Mouse (Mus musculus) heart, embryonic 10.5 days (tissue): ENCODE measurements around the gene Zzef1. TPM values are rescaled to one million over a fixed set of nuclear protein-coding genes. Genes with fewer than 3 reads are reported as not detected.

Source experiments
- DNase-seq: peaks from one replicate; pipeline ENCODE4 v3.0.0-alpha.2; 2017; ENCODE audit warnings: low spot score
- H3K27ac ChIP-seq: fragments of 300-500 bp; sonication (generic); 2 replicates; pipeline ENCODE4 v1.5.1; 2016; ENCODE audit warnings: mild to moderate bottlenecking
- H3K27me3 ChIP-seq: fragments of 300-500 bp; sonication (generic); 2 replicates; pipeline ENCODE4 v1.6.1; 2016; ENCODE audit warnings: mild to moderate bottlenecking; ENCODE audit not compliant: poor library complexity, insufficient read depth, severe bottlenecking
- H3K36me3 ChIP-seq: fragments of 300-500 bp; sonication (generic); 2 replicates; pipeline ENCODE4 v1.6.1; 2016; ENCODE audit warnings: mild to moderate bottlenecking, moderate library complexity
- H3K4me1 ChIP-seq: fragments of 300-500 bp; sonication (generic); 2 replicates; pipeline ENCODE4 v1.6.1; 2016; ENCODE audit warnings: mild to moderate bottlenecking
- H3K4me3 ChIP-seq: fragments of 300-500 bp; sonication (generic); 2 replicates; pipeline ENCODE4 v1.5.1; 2016; ENCODE audit warnings: mild to moderate bottlenecking, moderate library complexity
- H3K9me3 ChIP-seq: fragments of 300-500 bp; sonication (generic); 2 replicates; pipeline ENCODE4 v1.6.1; 2016; ENCODE audit warnings: mild to moderate bottlenecking, moderate library complexity
- WGBS: fragments of 180-500 bp; shearing (Covaris S2); methylation state at CpG from one replicate; pipeline ENCODE4 v1.1.7; 2016; 5-methylcytosine and 5-hydroxymethylcytosine counted together
- polyA plus RNA-seq: library from polyadenylated mRNA; unstranded; fragments of >200 nt; fragmentation: Nextera tagmentation; extraction: Ambion mirVana; gene quantifications from 2 replicates; pipeline ENCODE4 v1.2.1, GENCODE M21; 2016

The Zzef1 gene
- polyA plus RNA-seq, 1 experiment from 2014 or later, result 6.8 TPM

DNA sequence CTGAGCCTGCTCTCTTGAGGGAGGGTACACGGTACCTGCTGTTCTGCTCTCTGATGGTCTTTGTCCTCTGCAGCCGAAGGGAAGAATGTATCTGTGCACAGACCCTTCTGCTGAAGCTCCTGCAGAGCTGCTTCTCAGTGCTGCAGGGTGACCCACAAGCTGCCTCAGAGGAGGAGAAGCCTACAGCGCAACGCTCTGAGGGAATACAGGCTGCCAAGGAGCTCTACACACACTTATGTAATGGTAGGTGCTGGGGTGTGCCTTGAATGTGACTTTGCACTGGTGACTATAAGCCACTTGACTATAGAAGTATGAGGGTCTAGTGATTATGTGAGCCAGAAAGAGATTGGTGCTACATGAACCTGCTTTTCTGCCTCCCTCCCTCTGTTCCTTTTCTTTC lies 57.1 kb downstream of the Zzef1 start:
- DNase-seq, result peak; percentile 42
- Histone ChIP-seq H3K4me3 (no peak overlapping the region), H3K36me3 (peaks cover 66% of the 10 kb centered on the region), H3K27me3 (no peaks in the 10 kb centered on the region), H3K9me3 (no peaks in the 10 kb centered on the region), H3K4me1 (no peaks in the 10 kb centered on the region), H3K27ac (no peak overlapping the region)
- WGBS, result 90% methylated on average over 4 of the region's 4 CpGs

GRCm38 (mm10) chr11:72854251-72854650 lies 58.2 kb downstream of the Zzef1 start:
- Histone ChIP-seq H3K36me3 (peaks cover 59% of the 10 kb centered on the region), H3K4me3 (no peak overlapping the region), H3K27ac (no peak overlapping the region), H3K4me1 (no peaks in the 10 kb centered on the region), H3K27me3 (no peaks in the 10 kb centered on the region), H3K9me3 (no peaks in the 10 kb centered on the region)
- peak; percentile 47 for DNase-seq
- WGBS, result 80% methylated on average over 3 of the region's 3 CpGs

- Histone ChIP-seq H3K27me3 (no peaks in the 10 kb centered on the region), H3K36me3 (peaks cover 63% of the 10 kb centered on the region), H3K4me3 (no peak overlapping the region), H3K9me3 (no peaks in the 10 kb centered on the region), H3K4me1 (no peaks in the 10 kb centered on the region), H3K27ac (no peak overlapping the region)
- 71% methylated on average over 2 of the region's 2 CpGs for WGBS
- DNase-seq, result peak; percentile 38
These were observed 60.7 kb downstream of the Zzef1 start for GRCm38 (mm10) chr11:72856764-72857163.

- Histone ChIP-seq H3K36me3 (peaks cover 51% of the 10 kb centered on the region), H3K9me3 (no peaks in the 10 kb centered on the region), H3K4me1 (no peaks in the 10 kb centered on the region), H3K27ac (no peak overlapping the region), H3K27me3 (no peaks in the 10 kb centered on the region), H3K4me3 (no peak overlapping the region)
- 83% methylated on average over 3 of the region's 3 CpGs for WGBS
- DNase-seq, result no peak
These were observed 65.2 kb downstream of the Zzef1 start for GRCm38 (mm10) chr11:72861236-72861635.

GRCm38 (mm10) chr11:72866446-72866845 lies 70.4 kb downstream of the Zzef1 start:
- Histone ChIP-seq H3K36me3 (peaks cover 54% of the 10 kb centered on the region), H3K4me3 (no peak overlapping the region), H3K27me3 (no peaks in the 10 kb centered on the region), H3K4me1 (no peaks in the 10 kb centered on the region), H3K9me3 (no peaks in the 10 kb centered on the region), H3K27ac (no peak overlapping the region)
- WGBS, result 91% methylated on average over 7 of the region's 7 CpGs
- no peak for DNase-seq

DNA sequence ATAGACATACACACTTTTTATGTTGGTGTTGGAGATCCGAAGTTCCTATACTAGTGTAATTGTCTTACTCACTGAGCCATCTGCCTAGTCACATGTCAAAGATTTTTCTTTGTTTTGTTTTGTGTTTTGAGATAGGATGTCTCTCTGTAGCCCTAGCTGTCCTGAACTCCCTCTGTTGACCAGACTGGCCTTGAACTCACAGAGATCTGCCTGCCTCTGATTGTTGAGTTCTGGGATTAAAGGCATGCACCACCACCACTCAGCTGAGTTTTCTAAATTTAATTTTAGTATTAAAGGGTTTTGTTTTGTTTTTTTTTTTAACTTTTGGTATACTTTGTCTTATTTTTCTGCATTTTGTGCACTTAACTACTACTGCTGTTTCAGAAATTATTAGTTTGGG lies 76.0 kb downstream of the Zzef1 start:
- H3K9me3 ChIP-seq, result no peaks in the 10 kb centered on the region
- 91% methylated on average over 1 of the region's 1 CpGs for WGBS
- no peak overlapping the region for H3K27ac ChIP-seq
- H3K27me3 ChIP-seq, result no peaks in the 10 kb centered on the region
- DNase-seq, result no peak
- peaks cover 54% of the 10 kb centered on the region for H3K36me3 ChIP-seq
- H3K4me3 ChIP-seq, result no peak overlapping the region
- no peaks in the 10 kb centered on the region for H3K4me1 ChIP-seq

DNA sequence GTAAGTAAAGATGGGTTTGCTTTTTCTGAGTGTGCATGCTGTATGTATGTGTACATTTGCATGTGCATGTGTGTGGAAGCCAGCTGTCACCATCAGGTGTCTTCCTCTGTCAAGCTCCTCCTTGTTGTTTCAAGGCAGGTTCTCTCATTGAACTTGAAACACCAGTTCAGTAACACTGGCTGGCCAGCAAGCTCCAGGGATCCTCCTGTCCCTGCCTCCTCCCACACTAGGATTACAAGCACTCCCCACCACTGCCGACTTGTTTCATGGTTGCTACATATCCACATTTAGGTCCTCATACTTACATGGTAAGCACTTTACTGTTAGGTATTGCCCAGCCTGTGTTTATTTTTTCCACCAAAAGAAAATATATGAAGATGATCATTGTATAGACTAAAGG lies 96.6 kb downstream of the Zzef1 start:
- WGBS, result 90% methylated on average over 1 of the region's 1 CpGs
- H3K4me3 ChIP-seq, result no peak overlapping the region
- peaks cover 57% of the 10 kb centered on the region for H3K36me3 ChIP-seq
- DNase-seq, result no peak
- H3K27me3 ChIP-seq, result no peaks in the 10 kb centered on the region
- no peaks in the 10 kb centered on the region for H3K9me3 ChIP-seq
- H3K4me1 ChIP-seq, result no peaks in the 10 kb centered on the region
- no peak overlapping the region for H3K27ac ChIP-seq

GRCm38 (mm10) chr11:72908391-72908790 lies 112.4 kb downstream of the Zzef1 start:
- no peak overlapping the region for H3K27ac ChIP-seq
- H3K9me3 ChIP-seq, result no peaks in the 10 kb centered on the region
- no peaks in the 10 kb centered on the region for H3K27me3 ChIP-seq
- no peak overlapping the region for H3K4me3 ChIP-seq
- no peak for DNase-seq
- H3K4me1 ChIP-seq, result peaks cover 7% of the 10 kb centered on the region; the same call in 1 of the 2 replicates
- WGBS, result 86% methylated on average over 4 of the region's 4 CpGs
- peaks cover 69% of the 10 kb centered on the region for H3K36me3 ChIP-seq

DNA sequence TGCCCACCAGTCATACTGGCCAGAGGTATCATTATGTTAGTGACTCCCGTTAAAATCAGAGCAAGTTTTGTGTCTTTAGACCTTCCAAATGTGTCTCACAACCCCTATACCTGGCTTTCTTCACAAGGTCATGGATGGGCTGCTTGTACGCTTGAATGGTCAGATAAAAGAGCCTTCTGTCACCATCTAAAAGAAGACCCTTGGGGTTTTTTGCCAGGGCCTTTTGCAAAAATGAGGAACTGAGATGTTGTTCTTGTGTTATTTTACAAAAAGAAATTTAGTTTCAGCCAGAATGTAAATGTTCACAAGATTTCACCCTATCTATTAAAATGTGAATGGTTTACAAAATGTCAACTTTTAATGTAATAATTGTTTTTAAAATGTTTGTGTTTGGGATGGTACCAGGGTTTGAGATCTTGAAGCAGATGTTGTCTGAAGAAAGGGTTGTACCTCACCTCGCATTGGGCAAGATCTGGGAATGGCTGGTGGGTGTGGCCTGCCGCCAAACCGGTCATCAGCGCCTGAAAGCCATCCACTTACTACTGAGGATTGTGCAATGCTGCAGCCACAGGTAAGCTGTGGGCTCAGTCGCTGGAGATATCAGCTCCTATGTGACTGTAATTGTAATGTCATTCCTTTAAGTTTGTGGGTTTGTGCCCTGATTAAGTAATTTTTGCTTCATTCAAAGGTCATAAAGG lies 121.4 kb downstream of the Zzef1 start:
- H3K27ac ChIP-seq, result no peak overlapping the region
- H3K27me3 ChIP-seq, result no peaks in the 10 kb centered on the region
- peaks cover 73% of the 10 kb centered on the region for H3K36me3 ChIP-seq
- DNase-seq, result no peak
- no peak overlapping the region for H3K4me3 ChIP-seq
- H3K9me3 ChIP-seq, result no peaks in the 10 kb centered on the region
- H3K4me1 ChIP-seq, result peaks cover 10% of the 10 kb centered on the region; the same call in 1 of the 2 replicates
- 77% methylated on average over 7 of the region's 7 CpGs for WGBS

DNA sequence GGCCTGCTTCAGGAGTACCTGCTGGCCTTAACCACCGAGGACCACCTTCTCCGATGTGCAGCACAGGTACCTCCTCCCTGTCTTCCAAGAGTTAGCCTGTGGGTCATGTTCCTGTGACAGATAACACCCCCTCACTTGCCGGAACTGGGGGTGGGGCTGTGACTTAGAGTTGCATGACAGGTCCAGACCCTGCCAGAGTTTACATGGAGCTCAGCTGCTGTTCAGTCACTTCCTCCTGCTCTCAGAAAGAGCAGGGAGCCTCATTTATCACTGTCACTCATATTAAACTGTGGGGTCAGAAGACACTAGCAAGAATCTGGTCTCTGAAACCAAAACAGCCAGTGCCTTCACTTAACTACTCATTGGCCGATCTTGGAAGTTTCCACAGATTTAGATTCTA lies 127.1 kb downstream of the Zzef1 start:
- peaks cover 36% of the 10 kb centered on the region for H3K36me3 ChIP-seq
- no peak for DNase-seq

GRCm38 (mm10) chr11:72924458-72924857 lies 128.4 kb downstream of the Zzef1 start:
- 34% methylated on average over 1 of the region's 1 CpGs for WGBS
- H3K27me3 ChIP-seq, result no peaks in the 10 kb centered on the region
- no peak overlapping the region for H3K4me3 ChIP-seq
- peaks cover 37% of the 10 kb centered on the region for H3K4me1 ChIP-seq
- no peaks in the 10 kb centered on the region for H3K9me3 ChIP-seq
- H3K27ac ChIP-seq, result peak overlapping the region; percentile 32; the same call in 1 of the 2 replicates
- DNase-seq, result no peak
- peaks cover 26% of the 10 kb centered on the region for H3K36me3 ChIP-seq

More for the DNA sequence above, 127.1 kb downstream of the Zzef1 start:
- Histone ChIP-seq H3K4me3 (no peak overlapping the region), H3K27ac (no peak overlapping the region), H3K9me3 (no peaks in the 10 kb centered on the region), H3K27me3 (no peaks in the 10 kb centered on the region), H3K4me1 (peaks cover 37% of the 10 kb centered on the region)
- 39% methylated on average over 4 of the region's 4 CpGs for WGBS

DNA sequence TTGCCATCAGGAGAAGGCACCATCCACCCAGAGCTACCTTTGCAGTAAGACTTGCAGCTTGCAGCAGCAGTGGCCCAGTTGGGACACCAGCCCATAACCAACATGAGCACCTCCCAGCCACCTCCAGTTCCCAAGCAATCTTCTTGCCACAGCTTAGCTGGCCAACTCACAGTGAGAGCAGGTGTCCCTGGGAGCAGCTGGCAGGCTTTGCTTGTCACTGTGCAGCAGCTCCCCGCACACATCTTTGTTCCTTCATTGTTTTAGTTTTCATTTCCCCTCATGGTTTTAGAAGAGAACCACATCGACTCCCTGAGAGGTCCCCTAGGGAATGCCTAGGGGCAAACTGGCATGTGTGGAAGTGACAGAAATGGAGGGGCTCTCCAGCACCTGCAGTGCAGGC lies 129.0 kb downstream of the Zzef1 start:
- no peak overlapping the region for H3K4me3 ChIP-seq
- WGBS, result 80% methylated on average over 2 of the region's 2 CpGs
- peaks cover 37% of the 10 kb centered on the region for H3K4me1 ChIP-seq
- no peaks in the 10 kb centered on the region for H3K9me3 ChIP-seq
- H3K27ac ChIP-seq, result peak overlapping the region; percentile 32; the same call in 1 of the 2 replicates
- DNase-seq, result no peak
- H3K27me3 ChIP-seq, result no peaks in the 10 kb centered on the region
- H3K36me3 ChIP-seq, result peaks cover 21% of the 10 kb centered on the region

- no peaks in the 10 kb centered on the region for H3K27me3 ChIP-seq
- no peaks in the 10 kb centered on the region for H3K9me3 ChIP-seq
- H3K4me1 ChIP-seq, result peaks cover 37% of the 10 kb centered on the region
- 53% methylated on average over 13 of the region's 13 CpGs for WGBS
- H3K36me3 ChIP-seq, result peaks cover 16% of the 10 kb centered on the region
- H3K27ac ChIP-seq, result no peak overlapping the region
- DNase-seq, result no peak
- H3K4me3 ChIP-seq, result no peak overlapping the region
These were observed 130.3 kb downstream of the Zzef1 start for GRCm38 (mm10) chr11:72926226-72926890.
